Mouse (Mus musculus): ENCODE data around the gene Arhgap30. TPM values are rescaled to one million over a fixed set of nuclear protein-coding genes. Genes with fewer than 3 reads are reported as not detected.
A peak's percentile ranks its signal among the peaks of the same experiment; 100 is the strongest.

Gene Arhgap30
- total and polyA plus RNA-seq, 2 experiments from 2014 or later = 0.65 to 0.81 TPM

DNA sequence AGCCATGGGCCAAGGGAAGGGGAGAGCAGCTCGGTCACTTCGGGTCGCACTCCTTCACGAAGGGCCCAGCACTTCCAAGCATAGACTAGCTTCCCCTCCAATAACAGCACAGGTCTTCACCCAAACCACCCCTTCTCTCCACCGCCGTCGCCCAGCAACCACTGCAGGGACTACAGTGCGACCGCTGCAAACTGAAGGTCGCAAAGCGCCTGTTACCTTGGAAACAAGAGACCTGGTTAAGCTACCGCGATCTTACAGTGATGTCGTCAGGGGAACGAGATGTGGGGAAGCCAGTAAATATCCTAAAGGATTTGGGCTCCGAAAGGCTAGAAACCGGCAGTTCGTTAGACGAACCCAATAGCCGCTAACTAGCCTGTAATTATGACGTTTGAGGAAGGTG is 28.1 kb upstream of the Arhgap30 start, which contains the start of gene Klhdc9:
Gene Klhdc9 (minus strand): TSS at position 143 of the 400 bp plus-strand sequence.
- WGBS = 1% methylated on average over 21 of the region's 21 CpGs
- ATAC-seq (peak; percentile 98), DNase-seq (peak; percentile 98)
- H3K9ac ChIP-seq = peak within 1 kb of the TSS; percentile 51
- no peaks in the 10 kb centered on the region for H3K27me3 ChIP-seq (ENCODE audit: insufficient read depth, low read length)
- H3K9me3 ChIP-seq (ENCODE audit: low read length) = no peaks in the 10 kb centered on the region
- peak within 1 kb of the TSS; percentile 42 for H3K4me3 ChIP-seq (ENCODE audit: low read depth, low read length)
- peak within 1 kb of the TSS; percentile 82 for H3K27ac ChIP-seq (ENCODE audit: low read depth, low read length)
- no peak for TF ChIP-seq CTCF (IDR thresholded peaks at IDR 0.05; ENCODE audit: low read depth)
- H3K4me2 ChIP-seq (ENCODE audit: low read depth) = peak within 1 kb of the TSS; percentile 97
- peaks cover 20% of the 10 kb centered on the region for H3K36me3 ChIP-seq (ENCODE audit: insufficient read depth)
- no peaks in the 10 kb centered on the region for H3K4me1 ChIP-seq (ENCODE audit: insufficient read depth)

DNA sequence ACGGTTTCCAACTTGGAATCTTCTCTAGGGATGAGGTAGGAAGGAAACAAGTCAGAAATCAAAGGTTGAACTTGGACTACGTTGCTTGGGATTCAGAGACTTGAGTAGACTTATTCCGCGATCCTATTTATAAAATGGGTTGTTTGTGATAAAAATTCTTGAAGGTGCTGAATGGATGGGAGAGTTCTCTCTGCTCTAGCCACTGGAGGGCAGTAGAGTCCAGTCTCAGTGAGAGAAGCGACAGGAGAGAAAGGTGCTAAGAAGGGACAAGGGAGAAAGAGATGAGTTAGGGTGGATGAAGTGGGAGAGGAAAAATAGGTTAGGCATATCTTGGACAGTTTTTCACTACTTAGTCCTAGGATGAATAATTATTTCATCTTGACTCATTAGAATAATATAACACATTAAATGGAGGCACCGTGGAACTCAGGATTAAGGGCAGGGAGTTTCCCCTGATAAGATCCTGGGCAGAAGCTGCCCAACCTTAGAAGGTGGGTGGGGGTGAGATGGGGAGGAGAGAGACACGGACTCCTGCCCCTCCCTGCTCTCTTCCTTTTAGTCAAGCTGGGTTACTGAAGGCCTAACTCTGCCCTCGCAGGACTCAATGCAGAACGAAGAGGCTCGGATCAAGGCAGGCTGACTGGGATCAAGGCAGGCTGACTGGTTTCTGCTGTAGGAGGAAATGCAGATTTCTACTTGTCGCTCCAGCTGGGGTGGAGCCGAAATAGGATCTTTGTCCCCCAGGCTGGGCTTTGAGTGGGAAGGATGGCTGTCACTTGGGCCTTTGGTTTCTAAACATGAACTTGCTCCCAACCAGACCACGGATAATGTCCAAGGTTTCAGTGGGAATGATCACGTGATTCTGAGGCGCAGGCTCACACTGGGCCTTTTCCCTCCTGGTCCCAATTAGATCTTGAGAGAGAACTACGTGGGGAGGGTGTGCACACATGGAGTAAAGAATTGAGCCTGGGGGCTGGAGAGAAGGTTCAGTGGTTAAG is 27.3 kb upstream of the Arhgap30 start:
- H3K36me3 ChIP-seq (ENCODE audit: insufficient read depth) = peaks cover 20% of the 10 kb centered on the region
- DNase-seq (peak; percentile 91), ATAC-seq (peak; percentile 76)
- peak; percentile 88 for TF ChIP-seq CTCF (IDR thresholded peaks at IDR 0.05; ENCODE audit: low read depth)
- H3K9ac ChIP-seq = peak overlapping the region; percentile 51
- WGBS = 32% methylated on average over 16 of the region's 16 CpGs
- peak overlapping the region; percentile 97 for H3K4me2 ChIP-seq (ENCODE audit: low read depth)
- peak overlapping the region; percentile 42 for H3K4me3 ChIP-seq (ENCODE audit: low read depth, low read length)
- H3K4me1 ChIP-seq (ENCODE audit: insufficient read depth) = no peaks in the 10 kb centered on the region
- H3K27ac ChIP-seq (ENCODE audit: low read depth, low read length) = peak overlapping the region; percentile 82
- no peaks in the 10 kb centered on the region for H3K27me3 ChIP-seq (ENCODE audit: insufficient read depth, low read length)
- H3K9me3 ChIP-seq (ENCODE audit: low read length) = no peaks in the 10 kb centered on the region

DNA sequence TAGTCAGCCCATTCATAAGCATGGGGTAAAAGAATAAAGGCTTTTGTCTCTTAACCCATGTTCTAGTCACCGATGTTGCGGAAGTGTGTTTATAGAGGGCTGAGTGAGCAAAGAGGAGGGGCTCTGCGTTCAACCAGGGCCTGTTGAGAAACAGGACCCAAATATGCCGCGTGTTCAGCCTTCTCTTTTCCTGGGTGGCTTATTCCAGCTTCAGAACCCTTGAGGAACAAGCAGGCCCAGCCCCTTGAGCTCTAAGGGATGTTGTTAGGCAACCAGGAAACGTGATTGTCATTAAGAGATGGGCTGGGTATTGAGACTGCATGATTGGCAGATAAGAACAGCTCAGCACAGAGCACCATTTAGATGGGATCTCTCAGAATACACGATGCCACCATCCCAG is 22.8 kb upstream of the Arhgap30 start:
- no peak for DNase-seq
- 54% methylated on average over 7 of the region's 7 CpGs for WGBS
- H3K9me3 ChIP-seq (ENCODE audit: low read length) = no peaks in the 10 kb centered on the region
- no peak for TF ChIP-seq CTCF (IDR thresholded peaks at IDR 0.05; ENCODE audit: low read depth)
- no peaks in the 10 kb centered on the region for H3K4me1 ChIP-seq (ENCODE audit: insufficient read depth)
- H3K27me3 ChIP-seq (ENCODE audit: insufficient read depth, low read length) = no peaks in the 10 kb centered on the region
- H3K9ac ChIP-seq = no peak overlapping the region
- no peaks in the 10 kb centered on the region for H3K36me3 ChIP-seq (ENCODE audit: insufficient read depth)
- H3K27ac ChIP-seq (ENCODE audit: low read depth, low read length) = no peak overlapping the region
- H3K4me3 ChIP-seq (ENCODE audit: low read depth, low read length) = no peak overlapping the region
- H3K4me2 ChIP-seq (ENCODE audit: low read depth) = no peak overlapping the region
- ATAC-seq = peak; percentile 50

DNA sequence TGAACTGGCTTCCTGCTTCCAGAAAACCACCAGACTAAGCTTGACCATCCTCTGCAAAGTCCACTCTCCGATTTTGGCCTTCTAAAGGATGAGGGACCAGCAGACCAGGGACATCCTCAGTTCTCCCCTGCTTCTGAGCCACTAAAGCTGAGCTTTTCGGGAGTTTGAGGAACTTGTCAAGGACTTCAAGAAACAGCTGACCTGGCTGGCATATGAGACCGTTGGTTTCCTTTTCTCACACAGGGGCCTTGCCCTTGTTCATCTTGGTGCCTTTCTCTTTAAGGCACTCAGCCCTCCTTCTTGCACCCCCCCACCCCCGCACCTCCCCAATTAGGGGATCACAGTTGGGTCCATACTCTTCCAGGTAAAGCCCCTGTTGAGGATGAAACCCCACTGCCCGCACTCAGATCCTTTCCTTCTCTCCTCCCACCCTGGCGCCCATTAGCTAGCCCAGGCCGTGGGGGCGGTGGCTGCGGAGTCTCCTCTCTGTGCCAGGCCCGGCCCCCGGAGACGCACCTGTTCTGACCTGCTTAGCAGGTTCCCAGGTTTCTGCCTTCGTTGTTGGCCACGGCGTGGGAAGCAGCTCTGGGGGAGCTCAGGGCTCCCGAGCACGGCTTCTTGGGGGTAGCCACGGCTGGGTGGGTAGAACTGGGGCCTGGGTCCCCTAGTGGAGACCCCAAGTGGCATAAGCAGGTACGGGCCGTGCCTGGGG is 18.8 kb upstream of the Arhgap30 start, which contains the start of gene Nectin4:
Gene Nectin4 (plus strand): TSS at position 255 of the 712 bp plus-strand sequence.
- no peak within 1 kb of the TSS for H3K4me3 ChIP-seq (ENCODE audit: low read depth, low read length)
- no peak within 1 kb of the TSS for H3K4me2 ChIP-seq (ENCODE audit: low read depth)
- H3K36me3 ChIP-seq (ENCODE audit: insufficient read depth) = no peaks in the 10 kb centered on the region
- H3K27me3 ChIP-seq (ENCODE audit: insufficient read depth, low read length) = no peaks in the 10 kb centered on the region
- no peak within 1 kb of the TSS for H3K9ac ChIP-seq
- no peak within 1 kb of the TSS for H3K27ac ChIP-seq (ENCODE audit: low read depth, low read length)
- WGBS = 34% methylated on average over 20 of the region's 20 CpGs
- DNase-seq (no peak), ATAC-seq (no peak)
- H3K4me1 ChIP-seq (ENCODE audit: insufficient read depth) = no peaks in the 10 kb centered on the region
- no peak for TF ChIP-seq CTCF (IDR thresholded peaks at IDR 0.05; ENCODE audit: low read depth)
- H3K9me3 ChIP-seq (ENCODE audit: low read length) = no peaks in the 10 kb centered on the region

DNA sequence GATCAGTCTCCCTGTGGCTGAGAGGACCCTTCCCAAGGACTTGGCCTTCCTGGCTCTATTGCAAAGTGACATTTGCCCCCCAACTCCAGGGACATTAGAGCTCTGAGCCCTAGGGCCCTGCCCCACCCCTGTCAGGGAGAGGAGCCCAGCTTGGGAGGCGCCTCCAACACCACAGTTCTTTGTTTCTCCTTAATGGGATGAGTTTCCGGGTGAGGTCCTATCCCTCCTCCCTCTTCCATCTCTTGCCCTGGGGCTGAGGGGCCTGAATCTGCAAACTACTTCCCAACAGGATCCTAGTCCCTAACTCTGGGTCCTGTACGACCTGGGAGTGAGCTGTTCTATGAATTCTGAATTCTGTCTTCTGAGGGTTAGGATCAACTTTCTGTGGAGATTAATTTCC is 15.9 kb upstream of the Arhgap30 start:
- no peak overlapping the region for H3K4me2 ChIP-seq (ENCODE audit: low read depth)
- 48% methylated on average over 3 of the region's 3 CpGs for WGBS
- H3K9me3 ChIP-seq (ENCODE audit: low read length) = no peaks in the 10 kb centered on the region
- no peaks in the 10 kb centered on the region for H3K36me3 ChIP-seq (ENCODE audit: insufficient read depth)
- no peak for DNase-seq
- H3K4me3 ChIP-seq (ENCODE audit: low read depth, low read length) = no peak overlapping the region
- no peak for ATAC-seq
- no peaks in the 10 kb centered on the region for H3K27me3 ChIP-seq (ENCODE audit: insufficient read depth, low read length)
- H3K27ac ChIP-seq (ENCODE audit: low read depth, low read length) = no peak overlapping the region
- no peak for TF ChIP-seq CTCF (IDR thresholded peaks at IDR 0.05; ENCODE audit: low read depth)
- H3K4me1 ChIP-seq (ENCODE audit: insufficient read depth) = no peaks in the 10 kb centered on the region
- no peak overlapping the region for H3K9ac ChIP-seq

DNA sequence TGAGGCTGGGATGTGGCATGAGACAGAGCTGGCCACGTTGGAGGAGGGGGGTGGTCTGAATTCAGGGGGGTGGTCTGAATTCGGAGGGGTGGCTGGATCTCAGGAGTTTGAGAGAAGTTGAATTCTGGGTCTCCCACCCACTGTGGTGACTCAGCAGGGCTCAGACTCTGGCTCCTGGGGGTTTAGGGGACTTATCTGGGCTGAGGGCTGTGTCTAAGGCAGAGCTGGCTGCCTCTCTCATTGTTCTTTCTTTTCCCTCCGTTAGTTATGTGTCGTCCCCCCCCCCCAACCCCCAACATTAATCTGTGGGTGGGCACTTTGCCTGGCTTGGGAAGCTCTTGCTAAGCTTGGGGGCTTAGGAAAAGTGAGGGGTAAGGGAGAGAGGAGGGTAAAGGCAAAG is 14.8 kb upstream of the Arhgap30 start:
- DNase-seq (no peak), ATAC-seq (no peak)
- no peaks in the 10 kb centered on the region for H3K4me1 ChIP-seq (ENCODE audit: insufficient read depth)
- H3K4me3 ChIP-seq (ENCODE audit: low read depth, low read length) = no peak overlapping the region
- no peaks in the 10 kb centered on the region for H3K27me3 ChIP-seq (ENCODE audit: insufficient read depth, low read length)
- no peak for TF ChIP-seq CTCF (IDR thresholded peaks at IDR 0.05; ENCODE audit: low read depth)
- H3K36me3 ChIP-seq (ENCODE audit: insufficient read depth) = no peaks in the 10 kb centered on the region
- H3K9ac ChIP-seq = no peak overlapping the region
- H3K9me3 ChIP-seq (ENCODE audit: low read length) = no peaks in the 10 kb centered on the region
- H3K27ac ChIP-seq (ENCODE audit: low read depth, low read length) = no peak overlapping the region
- WGBS = 0% methylated on average over 3 of the region's 4 CpGs
- no peak overlapping the region for H3K4me2 ChIP-seq (ENCODE audit: low read depth)
